Mouse (Mus musculus): Measurements from ENCODE around the gene Atp1a4. TPM values are rescaled to one million over a fixed set of nuclear protein-coding genes. Genes with fewer than 3 reads are reported as not detected.

Gene Atp1a4
- polyA plus RNA-seq, 1 experiment from 2014 or later: not detected

DNA sequence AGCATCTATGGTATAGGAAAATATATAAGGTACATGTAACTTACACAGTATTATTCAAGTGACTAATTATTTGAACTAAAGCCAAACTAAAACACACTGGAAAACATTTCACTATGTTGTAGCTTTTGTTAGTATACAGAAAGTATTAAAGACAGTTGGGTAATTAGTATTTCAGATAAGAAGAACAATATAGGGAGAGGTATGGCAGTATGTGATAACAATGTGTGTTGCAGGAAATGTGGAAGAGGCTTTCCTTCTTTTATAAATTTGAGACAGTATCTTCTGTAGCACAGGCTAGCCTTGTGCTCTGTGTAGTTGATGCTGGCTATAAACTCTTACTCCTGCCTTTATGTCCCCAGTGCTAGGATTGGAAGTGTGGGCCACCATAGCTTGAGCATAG, 74.3 kb downstream of the Atp1a4 start:
- no peak overlapping the region for H3K4me3 ChIP-seq
- no peaks in the 10 kb centered on the region for H3K27me3 ChIP-seq
- no peak overlapping the region for H3K27ac ChIP-seq
- ATAC-seq (ENCODE audit: low FRiP score): no peak
- no peak overlapping the region for H3K4me2 ChIP-seq
- no peaks in the 10 kb centered on the region for H3K4me1 ChIP-seq (replicated peaks)
- H3K36me3 ChIP-seq: peaks cover 58% of the 10 kb centered on the region
- no peak overlapping the region for H3K9ac ChIP-seq
- H3K9me3 ChIP-seq: no peaks in the 10 kb centered on the region

DNA sequence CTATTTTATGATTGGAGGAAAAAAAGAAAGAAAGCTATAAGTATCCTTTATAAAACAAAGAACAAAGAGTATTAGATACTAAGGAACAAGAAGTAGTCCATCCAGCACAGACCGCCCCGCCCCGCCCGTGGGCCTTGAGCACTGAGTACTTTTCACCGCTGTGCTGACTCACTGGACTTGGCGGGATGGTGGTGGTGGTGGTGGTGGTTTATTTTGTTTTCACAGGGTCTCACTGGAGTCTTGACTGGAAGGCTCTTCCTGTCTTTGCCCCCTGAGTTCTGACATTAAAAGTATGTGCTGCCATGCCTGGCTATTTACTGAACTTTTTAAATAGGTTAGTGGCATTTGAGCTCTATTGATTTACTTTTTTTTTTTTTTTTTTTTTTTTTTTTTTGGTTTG, 75.2 kb downstream of the Atp1a4 start:
- Histone ChIP-seq H3K9ac (no peak overlapping the region), H3K27ac (no peak overlapping the region), H3K4me1 (replicated peaks) (no peaks in the 10 kb centered on the region), H3K36me3 (peaks cover 56% of the 10 kb centered on the region), H3K9me3 (no peaks in the 10 kb centered on the region), H3K27me3 (no peaks in the 10 kb centered on the region), H3K4me3 (no peak overlapping the region), H3K4me2 (no peak overlapping the region)
- 97% methylated on average over 6 of the region's 6 CpGs for WGBS
- no peak for ATAC-seq (ENCODE audit: low FRiP score)

DNA sequence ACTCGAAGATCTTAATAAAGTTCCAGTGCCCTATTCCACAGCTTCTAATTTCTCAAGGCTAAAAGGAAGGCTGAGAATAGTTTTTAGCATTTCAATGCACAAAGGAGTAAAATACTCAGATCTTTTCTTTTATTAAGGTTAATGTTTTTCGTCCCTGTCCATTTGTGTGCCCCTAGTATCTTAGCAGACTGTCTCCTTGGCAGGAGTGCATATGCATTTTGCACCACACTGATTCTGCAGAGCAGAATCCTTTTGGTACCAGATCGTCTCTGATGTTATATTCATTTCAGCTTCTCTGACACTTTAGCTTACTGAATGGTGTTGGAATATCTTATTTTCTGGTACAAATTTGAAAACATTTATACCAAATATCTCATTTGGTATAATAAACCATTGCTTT, 76.4 kb downstream of the Atp1a4 start:
- H3K4me3 ChIP-seq: no peak overlapping the region
- no peak for ATAC-seq (ENCODE audit: low FRiP score)
- no peaks in the 10 kb centered on the region for H3K27me3 ChIP-seq
- H3K9me3 ChIP-seq: no peaks in the 10 kb centered on the region
- no peak overlapping the region for H3K4me2 ChIP-seq
- H3K4me1 ChIP-seq (replicated peaks): no peaks in the 10 kb centered on the region
- WGBS: 91% methylated on average over 3 of the region's 3 CpGs
- H3K9ac ChIP-seq: no peak overlapping the region
- H3K27ac ChIP-seq: no peak overlapping the region
- peaks cover 52% of the 10 kb centered on the region for H3K36me3 ChIP-seq

DNA sequence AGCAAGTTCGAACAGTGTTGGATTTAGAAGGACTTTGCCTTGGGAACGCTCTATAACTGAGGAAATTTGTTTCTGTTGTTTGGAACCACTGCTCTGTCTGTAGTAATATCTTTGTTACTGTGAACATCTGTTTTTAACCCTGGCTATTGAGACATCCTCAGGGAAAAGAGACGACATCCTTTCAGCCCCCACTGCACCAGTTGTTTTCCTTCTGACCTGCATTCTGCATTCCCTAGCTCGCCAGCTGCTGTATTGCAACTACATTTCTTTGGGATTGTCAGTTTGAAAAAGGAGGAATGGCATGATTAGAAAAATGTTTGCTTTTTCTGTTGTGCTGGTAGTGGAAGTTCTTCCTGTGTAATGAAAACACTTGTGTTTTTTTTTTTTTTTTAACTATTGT, 77.3 kb downstream of the Atp1a4 start:
- 61% methylated on average over 4 of the region's 4 CpGs for WGBS
- no peaks in the 10 kb centered on the region for H3K9me3 ChIP-seq
- no peaks in the 10 kb centered on the region for H3K4me1 ChIP-seq (replicated peaks)
- H3K4me3 ChIP-seq: no peak overlapping the region
- H3K27ac ChIP-seq: no peak overlapping the region
- H3K27me3 ChIP-seq: no peaks in the 10 kb centered on the region
- no peak for ATAC-seq (ENCODE audit: low FRiP score)
- peaks cover 47% of the 10 kb centered on the region for H3K36me3 ChIP-seq
- no peak overlapping the region for H3K9ac ChIP-seq
- no peak overlapping the region for H3K4me2 ChIP-seq

DNA sequence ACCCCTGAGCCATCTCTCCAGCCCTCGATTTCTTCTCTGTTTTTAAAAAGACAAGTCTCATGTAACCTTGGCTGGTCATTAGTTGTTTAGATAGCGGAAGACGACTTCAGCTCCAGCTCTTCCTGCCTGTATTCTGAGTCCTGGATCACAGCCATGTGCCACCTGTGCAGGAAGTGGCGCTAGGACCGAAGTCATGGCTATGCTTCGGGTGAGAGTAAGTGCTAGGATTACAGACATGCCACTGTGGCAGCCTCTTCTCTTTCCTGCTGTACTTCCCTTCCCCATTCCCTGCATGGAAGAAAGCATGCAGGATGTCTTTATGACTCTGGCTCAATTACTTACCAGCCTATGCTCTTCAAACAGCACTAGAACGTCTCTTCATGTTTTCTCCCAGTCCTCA, 79.1 kb downstream of the Atp1a4 start:
- Histone ChIP-seq H3K27me3 (no peaks in the 10 kb centered on the region), H3K9me3 (no peaks in the 10 kb centered on the region), H3K4me3 (no peak overlapping the region), H3K27ac (no peak overlapping the region), H3K36me3 (peaks cover 60% of the 10 kb centered on the region), H3K4me2 (no peak overlapping the region), H3K4me1 (replicated peaks) (no peaks in the 10 kb centered on the region), H3K9ac (no peak overlapping the region)
- 84% methylated on average over 7 of the region's 7 CpGs for WGBS
- ATAC-seq (ENCODE audit: low FRiP score): no peak

DNA sequence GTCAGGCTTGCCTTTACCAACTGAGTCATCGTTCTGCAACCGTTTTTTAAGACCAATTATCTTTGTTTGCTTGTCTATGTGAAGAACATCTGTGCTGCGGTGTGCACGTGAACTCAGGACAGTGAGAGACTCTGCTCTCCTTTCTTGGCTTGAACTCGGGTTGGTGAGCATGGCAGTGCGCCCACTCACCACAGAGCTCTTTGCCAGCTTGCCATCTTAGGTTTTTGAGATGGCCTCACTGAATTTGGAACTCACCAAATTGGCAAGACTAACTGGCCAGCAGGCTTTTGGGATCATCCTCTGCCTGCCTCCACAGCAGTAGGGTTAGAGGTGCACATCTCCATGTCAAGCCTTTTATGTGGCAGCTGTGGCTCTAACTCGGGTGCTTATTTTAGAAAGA, 80.4 kb downstream of the Atp1a4 start:
- H3K27ac ChIP-seq: no peak overlapping the region

More for the DNA sequence above, 80.4 kb downstream of the Atp1a4 start:
- no peak overlapping the region for H3K4me3 ChIP-seq
- no peaks in the 10 kb centered on the region for H3K4me1 ChIP-seq (replicated peaks)
- H3K27me3 ChIP-seq: no peaks in the 10 kb centered on the region
- H3K9ac ChIP-seq: no peak overlapping the region
- 91% methylated on average over 7 of the region's 7 CpGs for WGBS
- no peaks in the 10 kb centered on the region for H3K9me3 ChIP-seq
- H3K4me2 ChIP-seq: no peak overlapping the region
- ATAC-seq (ENCODE audit: low FRiP score): no peak
- peaks cover 69% of the 10 kb centered on the region for H3K36me3 ChIP-seq

Other genes with a start within 250 kb of the Atp1a4 start
- 49.4 and 52.1 TPM in 2 replicates for gene Vangl2, start 230.0 kb downstream of the Atp1a4 start, polyA plus RNA-seq (2015; fragmentation: Nextera tagmentation; extraction: Ambion mirVana)
- 8.1 and 9.8 TPM in 2 replicates for gene Nhlh1, start 200.8 kb downstream of the Atp1a4 start, polyA plus RNA-seq (2015; fragmentation: Nextera tagmentation; extraction: Ambion mirVana)
- 186 and 190 TPM in 2 replicates for gene Copa, start 175.9 kb downstream of the Atp1a4 start, polyA plus RNA-seq (2015; fragmentation: Nextera tagmentation; extraction: Ambion mirVana)
- gene Ncstn, start 175.6 kb downstream of the Atp1a4 start, polyA plus RNA-seq (2015; fragmentation: Nextera tagmentation; extraction: Ambion mirVana): 118 and 128 TPM in 2 replicates
- 163 and 168 TPM in 2 replicates for gene Pex19, start 131.7 kb downstream of the Atp1a4 start, polyA plus RNA-seq (2015; fragmentation: Nextera tagmentation; extraction: Ambion mirVana)
- gene Dcaf8, start 110.3 kb downstream of the Atp1a4 start, polyA plus RNA-seq (2015; fragmentation: Nextera tagmentation; extraction: Ambion mirVana): 100 and 107 TPM in 2 replicates
- gene Pea15a, start 51.6 kb downstream of the Atp1a4 start, polyA plus RNA-seq (2015; fragmentation: Nextera tagmentation; extraction: Ambion mirVana): 400 and 410 TPM in 2 replicates
- gene Casq1, start 38.5 kb downstream of the Atp1a4 start, polyA plus RNA-seq (2015; fragmentation: Nextera tagmentation; extraction: Ambion mirVana): 2.3 and 2.4 TPM in 2 replicates
- 104 and 112 TPM in 2 replicates for gene Igsf8, start 3.2 kb upstream of the Atp1a4 start, polyA plus RNA-seq (2015; fragmentation: Nextera tagmentation; extraction: Ambion mirVana)
- 41.5 and 42.3 TPM in 2 replicates for gene Atp1a2, start 39.6 kb upstream of the Atp1a4 start, polyA plus RNA-seq (2015; fragmentation: Nextera tagmentation; extraction: Ambion mirVana)
- gene Kcnj9, start 70.9 kb upstream of the Atp1a4 start, polyA plus RNA-seq (2015; fragmentation: Nextera tagmentation; extraction: Ambion mirVana): 2.2 and 2.5 TPM in 2 replicates
- gene Kcnj10, start 82.8 kb upstream of the Atp1a4 start, polyA plus RNA-seq (2015; fragmentation: Nextera tagmentation; extraction: Ambion mirVana): 1.6 and 1.7 TPM in 2 replicates
- gene Pigm, start 118.1 kb upstream of the Atp1a4 start, polyA plus RNA-seq (2015; fragmentation: Nextera tagmentation; extraction: Ambion mirVana): 4.7 and 4.9 TPM in 2 replicates
- 0.34 TPM in 1 of 2 replicates, not detected in the other for gene Slamf9, start 216.9 kb upstream of the Atp1a4 start, polyA plus RNA-seq (2015; fragmentation: Nextera tagmentation; extraction: Ambion mirVana)
- 57.4 and 62.6 TPM in 2 replicates for gene Igsf9, start 223.4 kb upstream of the Atp1a4 start, polyA plus RNA-seq (2015; fragmentation: Nextera tagmentation; extraction: Ambion mirVana)
- 67.8 and 72.3 TPM in 2 replicates for gene Tagln2, start 241.6 kb upstream of the Atp1a4 start, polyA plus RNA-seq (2015; fragmentation: Nextera tagmentation; extraction: Ambion mirVana)

Measured in hindbrain, embryonic 13.5 days (tissue).